Mouse (Mus musculus) heart, adult 9 months (tissue): ENCODE measurements around the gene Sorbs1.

Experiments used
- DNase-seq, 2 experiments: peaks; one replicate each; pipeline ENCODE4 v3.0.0; 2022; ENCODE audit warnings: low spot score in 2 of 2

Sorbs1 gene

GRCm38 (mm10) chr19:40268493-40268892, 245.1 kb downstream of the Sorbs1 start:
- DNase-seq: no peak

GRCm38 (mm10) chr19:40267380-40267779, 246.2 kb downstream of the Sorbs1 start:
- DNase-seq: peak in 1 of 2 experiments; percentile 55

GRCm38 (mm10) chr19:40259485-40259884, 254.1 kb downstream of the Sorbs1 start:
- no peak for DNase-seq

- DNase-seq: peak; percentile 45 to 58
These were observed 256.2 kb downstream of the Sorbs1 start for GRCm38 (mm10) chr19:40257396-40257795.

- DNase-seq: no peak
These were observed 257.1 kb downstream of the Sorbs1 start for GRCm38 (mm10) chr19:40256376-40257050.

GRCm38 (mm10) chr19:40255561-40255960, 258.0 kb downstream of the Sorbs1 start:
- no peak for DNase-seq

- no peak for DNase-seq
These were observed 258.8 kb downstream of the Sorbs1 start for GRCm38 (mm10) chr19:40254741-40255140.

GRCm38 (mm10) chr19:40253768-40254167, 259.8 kb downstream of the Sorbs1 start:
- no peak for DNase-seq

- DNase-seq: no peak
These were observed 262.5 kb downstream of the Sorbs1 start for GRCm38 (mm10) chr19:40251115-40251514.

- no peak for DNase-seq
These were observed 264.2 kb downstream of the Sorbs1 start for GRCm38 (mm10) chr19:40249352-40249751.

- DNase-seq: no peak
These were observed 265.1 kb downstream of the Sorbs1 start for GRCm38 (mm10) chr19:40248476-40248875.

GRCm38 (mm10) chr19:40247268-40247666, 266.3 kb downstream of the Sorbs1 start:
- DNase-seq: peak; percentile 44 to 62

- DNase-seq: no peak
These were observed 266.8 kb downstream of the Sorbs1 start for GRCm38 (mm10) chr19:40246646-40247267.
